Mouse (Mus musculus) cortical plate, adult 2 months (tissue): ENCODE data around the gene Mycbp2.

Experiments used
- CTCF ChIP-seq: fragments of 200-500 bp; IDR thresholded peaks from 2 replicates; pipeline ENCODE4 v1.5.1; 2011; ENCODE audit warnings: mild to moderate bottlenecking, control low read depth, low read length; ENCODE audit not compliant: insufficient read depth; ENCODE audit errors: extremely low read depth
- POLR2A ChIP-seq: fragments of 200-500 bp; IDR thresholded peaks from 2 replicates; pipeline ENCODE4 v1.6.1; 2011; ENCODE audit warnings: mild to moderate bottlenecking, low read length, control low read depth; ENCODE audit not compliant: insufficient read depth; ENCODE audit errors: extremely low read depth

DNA sequence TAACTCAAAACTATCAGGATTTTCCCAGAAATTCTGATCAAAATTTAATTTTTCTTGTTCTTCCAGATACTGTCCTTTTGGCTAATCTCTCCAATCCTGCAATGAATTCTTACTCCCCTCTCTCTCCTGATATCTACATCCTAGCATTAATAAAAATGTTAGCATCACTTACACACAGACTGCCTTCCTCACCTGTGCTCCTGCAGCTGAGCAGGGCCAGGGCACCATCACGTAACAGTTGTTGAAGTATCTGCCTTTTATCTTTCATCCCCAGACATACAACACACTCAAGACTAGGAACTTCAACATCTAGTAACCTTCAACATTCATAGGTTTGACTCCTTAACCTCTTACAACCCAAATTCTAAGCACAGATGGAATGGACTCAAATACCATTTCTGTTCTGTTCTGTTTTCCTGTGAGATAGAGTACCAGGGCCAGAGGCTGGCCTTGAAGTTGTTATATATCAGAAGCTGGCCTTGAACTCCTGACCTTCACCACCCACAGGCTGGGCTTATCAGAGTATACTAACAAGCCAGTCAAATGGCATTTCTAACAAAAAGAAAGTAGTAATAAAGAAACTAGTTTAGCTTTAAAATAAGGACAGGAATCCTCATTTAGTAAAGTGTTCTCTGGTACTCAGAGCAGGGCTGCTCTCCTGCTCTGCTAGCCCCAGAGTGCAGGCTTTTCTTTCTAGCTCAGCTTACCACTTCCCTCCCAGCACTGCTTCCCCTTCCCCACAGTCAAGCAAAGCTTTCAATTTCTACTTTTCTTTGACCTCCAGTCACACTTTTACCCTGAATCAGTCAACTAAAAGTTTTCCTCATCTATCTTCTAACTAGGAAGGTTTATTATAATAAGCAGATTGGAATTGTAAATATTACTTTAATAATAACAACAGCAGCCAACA, 5.0 kb downstream of the Mycbp2 start:
- TF ChIP-seq CTCF (no peak), POLR2A (no peak)
